Mouse (Mus musculus) ovary, postnatal 10 days (tissue): ENCODE results near the gene Zfp652.
"Not testable (repeated sequence)": the region's sequence is repeated elsewhere in the genome, so short reads cannot be mapped to it uniquely, and the experiment has no call there.

Experiments used
- DNase-seq: peaks from one replicate; pipeline ENCODE4 v3.0.0; 2022; ENCODE audit warnings: low spot score

Zfp652 gene

GRCm38 (mm10) chr11:95857306-95857705 lies 144.8 kb downstream of the Zfp652 start:
- no peak for DNase-seq

- DNase-seq: no peak
Measured at GRCm38 (mm10) chr11:95857716-95858527, 145.4 kb downstream of the Zfp652 start.

- DNase-seq: peak; percentile 99
Measured at GRCm38 (mm10) chr11:95858528-95859467, 146.3 kb downstream of the Zfp652 start.

- no peak for DNase-seq
Measured at GRCm38 (mm10) chr11:95859468-95859855, 147.0 kb downstream of the Zfp652 start.

- DNase-seq: no peak
Measured at GRCm38 (mm10) chr11:95860071-95860490, 147.6 kb downstream of the Zfp652 start.

DNA sequence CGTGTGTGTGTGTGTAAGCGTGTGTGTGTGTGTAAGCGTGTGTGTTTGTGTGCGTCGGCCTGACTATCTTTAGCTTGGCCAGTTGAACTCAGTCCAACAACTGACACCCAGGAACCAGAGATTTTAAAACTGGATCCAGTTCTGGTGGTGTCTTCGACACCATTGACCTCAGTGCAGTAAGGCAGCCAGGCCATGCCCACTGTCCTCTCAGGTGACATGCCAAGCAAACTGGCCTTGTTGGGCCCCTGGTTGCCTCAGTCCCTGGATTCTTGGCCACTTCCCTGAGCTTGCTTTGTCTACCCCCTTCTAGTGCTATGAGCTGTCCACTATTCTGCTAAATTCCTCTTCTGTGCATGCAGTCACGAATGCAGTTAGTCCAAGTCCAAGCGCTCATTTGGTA lies 148.9 kb downstream of the Zfp652 start:
- no peak for DNase-seq

DNA sequence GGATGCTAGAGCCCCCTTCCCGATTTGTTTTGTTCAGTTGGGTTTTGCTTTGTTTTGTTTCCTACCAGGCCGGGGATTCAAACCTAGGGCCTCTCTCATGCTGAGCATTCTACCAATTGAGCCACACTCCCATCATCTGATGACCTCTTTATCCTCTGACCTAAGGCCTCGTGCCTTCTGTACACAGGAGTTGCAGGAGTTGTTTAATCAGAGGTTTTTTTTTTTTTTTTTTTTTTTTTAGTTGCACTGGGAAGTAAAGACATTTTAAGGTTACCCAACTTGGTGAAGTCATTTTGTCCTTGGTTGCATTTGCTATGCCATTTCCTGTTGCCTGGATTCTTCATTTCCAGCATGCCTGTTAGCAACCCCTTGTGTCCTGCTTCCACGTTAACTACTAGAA lies 157.0 kb downstream of the Zfp652 start:
- DNase-seq: no peak

- DNase-seq: no peak
Measured at GRCm38 (mm10) chr11:95869918-95870470, 157.5 kb downstream of the Zfp652 start.

DNA sequence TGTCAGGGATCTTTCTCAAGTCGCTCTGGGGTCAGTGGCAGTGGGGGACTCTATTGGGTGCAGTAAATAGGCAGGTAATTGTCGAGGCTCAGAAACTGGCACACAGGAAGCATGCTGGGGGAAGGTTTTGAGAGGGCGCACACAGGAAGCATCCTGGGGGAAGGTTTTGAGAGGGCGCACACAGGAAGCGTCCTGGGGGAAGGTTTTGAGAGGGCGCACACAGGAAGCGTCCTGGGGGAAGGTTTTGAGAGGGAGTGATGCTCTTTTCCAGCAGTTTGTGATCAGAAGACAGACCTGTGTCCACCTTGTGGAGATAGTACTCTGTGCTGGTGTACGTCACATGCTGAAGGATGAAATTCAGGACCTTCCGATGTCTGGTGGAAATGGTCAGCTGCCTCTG lies 163.3 kb downstream of the Zfp652 start:
- DNase-seq: no peak

- DNase-seq: no peak
Measured at GRCm38 (mm10) chr11:95876296-95876695, 163.8 kb downstream of the Zfp652 start.

DNA sequence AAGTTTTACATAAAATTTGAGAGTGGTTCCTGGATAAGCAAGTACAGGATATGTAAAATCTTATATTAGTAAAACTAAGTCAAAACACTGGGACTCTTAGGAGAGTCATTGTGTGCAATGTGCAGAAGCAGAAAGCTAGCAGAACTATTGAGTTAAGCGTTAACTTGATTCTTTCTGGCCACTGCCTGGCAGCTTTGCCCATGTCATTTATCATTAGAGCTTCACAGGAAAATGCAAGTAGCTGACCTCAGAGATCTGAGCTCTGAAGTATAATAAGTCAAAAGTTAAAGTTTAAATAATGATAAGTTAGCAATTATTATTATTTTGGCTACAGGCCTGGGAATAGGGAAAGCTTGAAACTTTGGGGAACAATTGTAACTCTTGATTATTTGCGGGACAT lies 167.4 kb downstream of the Zfp652 start:
- DNase-seq: not testable (repeated sequence)
